Mouse (Mus musculus) ES-Bruce4 (cell line): Measurements from ENCODE around the gene Dnajc3. TPM values are rescaled to one million over a fixed set of nuclear protein-coding genes. Genes with fewer than 3 reads are reported as not detected.

ENCODE experiments used
- H3K27ac ChIP-seq: 2 replicates; pipeline ENCODE4 v1.5.1; 2012; ENCODE audit warnings: low read length, inconsistent platforms; ENCODE audit not compliant: insufficient read depth
- H3K27me3 ChIP-seq: 2 replicates; pipeline ENCODE4 v1.6.1; 2012; ENCODE audit warnings: mild to moderate bottlenecking, low read length, inconsistent platforms; ENCODE audit not compliant: control insufficient read depth, poor library complexity, insufficient read depth, severe bottlenecking
- H3K36me3 ChIP-seq: 2 replicates; pipeline ENCODE4 v1.6.1; 2012; ENCODE audit warnings: inconsistent platforms, mild to moderate bottlenecking, low read length, moderate library complexity; ENCODE audit not compliant: control insufficient read depth, poor library complexity, insufficient read depth, severe bottlenecking
- H3K4me1 ChIP-seq: one replicate; pipeline ENCODE4 v1.8.1; 2011; ENCODE audit warnings: low read length; ENCODE audit not compliant: control insufficient read depth, insufficient read depth
- H3K4me3 ChIP-seq: 2 replicates; pipeline ENCODE4 v1.5.1; 2011; ENCODE audit warnings: low read depth, mild to moderate bottlenecking, low read length
- H3K9ac ChIP-seq: 2 replicates; pipeline ENCODE4 v1.6.1; 2012; ENCODE audit warnings: low read depth, mild to moderate bottlenecking, inconsistent platforms; ENCODE audit not compliant: poor library complexity, severe bottlenecking
- H3K9me3 ChIP-seq: replicated peaks from 2 replicates; pipeline ENCODE4 v1.6.1; 2012; ENCODE audit warnings: mild to moderate bottlenecking, low read length, inconsistent platforms; ENCODE audit not compliant: control insufficient read depth, poor library complexity, insufficient read depth, severe bottlenecking
- CTCF ChIP-seq: IDR thresholded peaks from one replicate; pipeline ENCODE4 v1.8.1; 2011; ENCODE audit warnings: low read depth, low read length
- EP300 ChIP-seq: IDR thresholded peaks from 2 replicates; pipeline ENCODE4 v1.6.1; 2011; ENCODE audit warnings: low read depth, low read length; ENCODE audit not compliant: insufficient read depth
- POLR2A ChIP-seq: IDR thresholded peaks from one replicate; pipeline ENCODE4 v1.8.1; 2011; ENCODE audit warnings: low read length; ENCODE audit not compliant: insufficient read depth
- polyA plus RNA-seq: library from polyadenylated mRNA; stranded (reverse); fragments of >200 nt; gene quantifications from 2 replicates; pipeline ENCODE4 v1.2.4, GENCODE M21; 2011; ENCODE audit warnings: low read depth; ENCODE audit not compliant: missing spikeins, insufficient read depth, insufficient read length

Gene Dnajc3
- polyA plus RNA-seq, 1 experiment = 33.2 TPM

- TF ChIP-seq EP300 (no peak), CTCF (no peak), POLR2A (no peak)
- Histone ChIP-seq H3K4me1 (no peaks in the 10 kb centered on the region), H3K27me3 (no peaks in the 10 kb centered on the region), H3K9ac (no peak overlapping the region), H3K4me3 (no peak overlapping the region), H3K9me3 (peaks cover 3% of the 10 kb centered on the region), H3K27ac (no peak overlapping the region), H3K36me3 (peaks cover 9% of the 10 kb centered on the region)
These were observed 34.4 kb upstream of the Dnajc3 start for GRCm38 (mm10) chr14:118903397-118903796.

- Histone ChIP-seq H3K4me3 (no peak overlapping the region), H3K27ac (no peak overlapping the region), H3K4me1 (no peaks in the 10 kb centered on the region), H3K9me3 (peaks cover 3% of the 10 kb centered on the region), H3K36me3 (peaks cover 9% of the 10 kb centered on the region), H3K9ac (no peak overlapping the region), H3K27me3 (no peaks in the 10 kb centered on the region)
- TF ChIP-seq EP300 = no peak
- TF ChIP-seq POLR2A = no peak
- TF ChIP-seq CTCF = no peak
These were observed 33.8 kb upstream of the Dnajc3 start for GRCm38 (mm10) chr14:118903867-118904562.

- no peaks in the 10 kb centered on the region for H3K9me3 ChIP-seq
- H3K4me1 ChIP-seq = no peaks in the 10 kb centered on the region
- H3K27me3 ChIP-seq = no peaks in the 10 kb centered on the region
- H3K4me3 ChIP-seq = no peak overlapping the region
- no peak overlapping the region for H3K27ac ChIP-seq
- peaks cover 4% of the 10 kb centered on the region; the same call in 1 of the 2 replicates for H3K36me3 ChIP-seq
- TF ChIP-seq EP300 = no peak
- TF ChIP-seq CTCF = no peak
- TF ChIP-seq POLR2A = no peak
- no peak overlapping the region for H3K9ac ChIP-seq
These were observed 30.2 kb upstream of the Dnajc3 start for GRCm38 (mm10) chr14:118907592-118907991.

GRCm38 (mm10) chr14:118909872-118910271 lies 27.9 kb upstream of the Dnajc3 start:
- H3K4me1 ChIP-seq = no peaks in the 10 kb centered on the region
- H3K4me3 ChIP-seq = no peak overlapping the region
- TF ChIP-seq CTCF (no peak), EP300 (no peak), POLR2A (no peak)
- no peaks in the 10 kb centered on the region for H3K27me3 ChIP-seq
- no peak overlapping the region for H3K27ac ChIP-seq
- no peak overlapping the region for H3K9ac ChIP-seq
- peaks cover 4% of the 10 kb centered on the region; the same call in 1 of the 2 replicates for H3K36me3 ChIP-seq
- H3K9me3 ChIP-seq = no peaks in the 10 kb centered on the region

GRCm38 (mm10) chr14:118910332-118911222 lies 27.2 kb upstream of the Dnajc3 start:
- Histone ChIP-seq H3K9ac (no peak overlapping the region), H3K4me1 (no peaks in the 10 kb centered on the region), H3K4me3 (no peak overlapping the region), H3K36me3 (peaks cover 4% of the 10 kb centered on the region; the same call in 1 of the 2 replicates), H3K9me3 (no peaks in the 10 kb centered on the region), H3K27me3 (no peaks in the 10 kb centered on the region), H3K27ac (no peak overlapping the region)
- TF ChIP-seq EP300 (no peak), CTCF (peak; percentile 54)

- H3K36me3 ChIP-seq = peaks cover 4% of the 10 kb centered on the region; the same call in 1 of the 2 replicates
- no peak for TF ChIP-seq EP300
- TF ChIP-seq POLR2A = no peak
- TF ChIP-seq CTCF = no peak
- no peaks in the 10 kb centered on the region for H3K4me1 ChIP-seq
- no peaks in the 10 kb centered on the region for H3K27me3 ChIP-seq
- H3K9me3 ChIP-seq = no peaks in the 10 kb centered on the region
- no peak overlapping the region for H3K9ac ChIP-seq
- no peak overlapping the region for H3K27ac ChIP-seq
- no peak overlapping the region for H3K4me3 ChIP-seq
These were observed 26.3 kb upstream of the Dnajc3 start for GRCm38 (mm10) chr14:118911521-118911920.
